Mouse (Mus musculus) heart, postnatal 14 days (tissue): ENCODE results near the gene Rnpepl1. TPM values are rescaled to one million over a fixed set of nuclear protein-coding genes. Genes with fewer than 3 reads are reported as not detected.

ENCODE experiments used
- DNase-seq, 2 experiments: peaks; one replicate each; pipeline ENCODE4 v3.0.0; 2021 to 2022
- intact Hi-C: fragments of 180-260 bp; cut with DNase I; formaldehyde crosslinking; loops from one replicate; pipeline ENCODE4 v1.15.1; 2025
- total RNA-seq, 2 experiments: library from RNA; stranded (reverse); gene quantifications; 2 replicates each; pipeline ENCODE4 v1.2.3; 2021

Gene Rnpepl1
- total RNA-seq, 2 experiments from 2014 or later: 68.3 to 76.0 TPM

GRCm38 (mm10) chr1:92905703-92906310, 4.8 kb upstream of the Rnpepl1 start:
- DNase-seq: no peak
- intact Hi-C loops: no loop called here

- peak; percentile 85 to 90 for DNase-seq
- intact Hi-C loops: no loop called here
These were observed 3.6 kb upstream of the Rnpepl1 start, which contains the start of gene Dusp28 for GRCm38 (mm10) chr1:92906779-92907631. Gene Dusp28, plus strand, starts transcription at chr1:92906981.

GRCm38 (mm10) chr1:92907632-92908360, 2.8 kb upstream of the Rnpepl1 start:
- intact Hi-C loops: no loop called here
- DNase-seq: no peak

GRCm38 (mm10) chr1:92908664-92909063, 1.9 kb upstream of the Rnpepl1 start:
- intact Hi-C loops: no loop called here
- DNase-seq: no peak

- no peak for DNase-seq
- intact Hi-C loops: no loop called here
These were observed 1.5 kb upstream of the Rnpepl1 start for GRCm38 (mm10) chr1:92909068-92909467.

GRCm38 (mm10) chr1:92910925-92911720, 540 bp downstream of the Rnpepl1 start:
- DNase-seq: peak; percentile 75
- intact Hi-C loops: loop anchor here (2.0 kb wide), 1 partner anchor 22 kb away; no protein-coding TSS in a partner anchor

- no peak for DNase-seq
- intact Hi-C loops: loop anchor here (2.0 kb wide), 1 partner anchor 21 kb away; no protein-coding TSS in a partner anchor
These were observed 1.1 kb downstream of the Rnpepl1 start for GRCm38 (mm10) chr1:92911721-92912138.

GRCm38 (mm10) chr1:92912286-92912685, 1.7 kb downstream of the Rnpepl1 start:
- DNase-seq: no peak
- intact Hi-C loops: no loop called here

GRCm38 (mm10) chr1:92914239-92914638, 3.7 kb downstream of the Rnpepl1 start:
- intact Hi-C loops: no loop called here
- no peak for DNase-seq

- intact Hi-C loops: no loop called here
- no peak for DNase-seq
These were observed 4.4 kb downstream of the Rnpepl1 start for GRCm38 (mm10) chr1:92914993-92915392.

- intact Hi-C loops: no loop called here
- DNase-seq: no peak
These were observed 6.1 kb downstream of the Rnpepl1 start for GRCm38 (mm10) chr1:92916725-92917124.

GRCm38 (mm10) chr1:92919151-92919550, 8.6 kb downstream of the Rnpepl1 start:
- intact Hi-C loops: no loop called here
- DNase-seq: no peak

GRCm38 (mm10) chr1:92919775-92920174, 9.2 kb downstream of the Rnpepl1 start:
- no peak for DNase-seq
- intact Hi-C loops: no loop called here

- no peak for DNase-seq
- intact Hi-C loops: no loop called here
These were observed 10.1 kb downstream of the Rnpepl1 start for GRCm38 (mm10) chr1:92920474-92921200.

GRCm38 (mm10) chr1:92921496-92921895, 10.9 kb downstream of the Rnpepl1 start:
- intact Hi-C loops: no loop called here
- no peak for DNase-seq

GRCm38 (mm10) chr1:92930171-92930706, 19.7 kb downstream of the Rnpepl1 start:
- intact Hi-C loops: no loop called here
- no peak for DNase-seq

- intact Hi-C loops: loop anchor here (2.0 kb wide), 1 partner anchor 23 kb away; the partner anchor contains the start of gene Rnpepl1
- DNase-seq: no peak
These were observed 23.0 kb downstream of the Rnpepl1 start for GRCm38 (mm10) chr1:92933611-92934010.

GRCm38 (mm10) chr1:92934182-92934827, 23.7 kb downstream of the Rnpepl1 start, which contains the start of gene Capn10:
Gene Capn10, plus strand, starts transcription at chr1:92934376.
- peak; percentile 87 to 91 for DNase-seq
- intact Hi-C loops: no loop called here
